Mouse (Mus musculus): ENCODE results near the gene Dctpp1. TPM values are rescaled to one million over a fixed set of nuclear protein-coding genes. Genes with fewer than 3 reads are reported as not detected.

The Dctpp1 gene
- polyA plus RNA-seq, 1 experiment from 2014 or later = 205 TPM

GRCm38 (mm10) chr7:127289306-127289705 lies 28.8 kb upstream of the Dctpp1 start:
- Histone ChIP-seq H3K4me1 (ENCODE audit: control insufficient read depth, insufficient read depth, low read length) (no peaks in the 10 kb centered on the region), H3K4me2 (ENCODE audit: low read depth) (no peak overlapping the region), H3K9me3 (ENCODE audit: control insufficient read depth, low read length) (peaks cover 10% of the 10 kb centered on the region), H3K36me3 (ENCODE audit: control insufficient read depth, insufficient read depth, low read length) (no peaks in the 10 kb centered on the region), H3K27me3 (ENCODE audit: control insufficient read depth, insufficient read depth, low read length) (no peaks in the 10 kb centered on the region), H3K4me3 (ENCODE audit: low read depth, low read length) (no peak overlapping the region), H3K27ac (ENCODE audit: low read depth, low read length) (no peak overlapping the region), H3K9ac (ENCODE audit: low read length) (no peak overlapping the region)
- ATAC-seq (ENCODE audit: insufficient read depth, low FRiP score, low TSS enrichment) (no peak), DNase-seq (ENCODE audit: low spot score) (no peak)
- 93% methylated on average over 2 of the region's 2 CpGs for WGBS

GRCm38 (mm10) chr7:127287940-127288339 lies 27.4 kb upstream of the Dctpp1 start:
- Histone ChIP-seq H3K27ac (ENCODE audit: low read depth, low read length) (no peak overlapping the region), H3K27me3 (ENCODE audit: control insufficient read depth, insufficient read depth, low read length) (no peaks in the 10 kb centered on the region), H3K9ac (ENCODE audit: low read length) (no peak overlapping the region), H3K4me1 (ENCODE audit: control insufficient read depth, insufficient read depth, low read length) (no peaks in the 10 kb centered on the region), H3K4me2 (ENCODE audit: low read depth) (no peak overlapping the region), H3K4me3 (ENCODE audit: low read depth, low read length) (no peak overlapping the region), H3K9me3 (ENCODE audit: control insufficient read depth, low read length) (peaks cover 10% of the 10 kb centered on the region), H3K36me3 (ENCODE audit: control insufficient read depth, insufficient read depth, low read length) (no peaks in the 10 kb centered on the region)
- DNase-seq (ENCODE audit: low spot score) (no peak), ATAC-seq (ENCODE audit: insufficient read depth, low FRiP score, low TSS enrichment) (no peak)
- 58% methylated on average over 1 of the region's 1 CpGs for WGBS

- Histone ChIP-seq H3K4me2 (ENCODE audit: low read depth) (no peak overlapping the region), H3K27me3 (ENCODE audit: control insufficient read depth, insufficient read depth, low read length) (no peaks in the 10 kb centered on the region), H3K9ac (ENCODE audit: low read length) (no peak overlapping the region), H3K36me3 (ENCODE audit: control insufficient read depth, insufficient read depth, low read length) (no peaks in the 10 kb centered on the region), H3K4me3 (ENCODE audit: low read depth, low read length) (no peak overlapping the region), H3K9me3 (ENCODE audit: control insufficient read depth, low read length) (peaks cover 10% of the 10 kb centered on the region), H3K4me1 (ENCODE audit: control insufficient read depth, insufficient read depth, low read length) (no peaks in the 10 kb centered on the region), H3K27ac (ENCODE audit: low read depth, low read length) (no peak overlapping the region)
- DNase-seq (ENCODE audit: low spot score) (no peak), ATAC-seq (ENCODE audit: insufficient read depth, low FRiP score, low TSS enrichment) (no peak)
- WGBS = 72% methylated on average over 5 of the region's 10 CpGs
These were observed 24.6 kb upstream of the Dctpp1 start for GRCm38 (mm10) chr7:127285154-127285553.

- no peak overlapping the region for H3K4me2 ChIP-seq (ENCODE audit: low read depth)
- no peaks in the 10 kb centered on the region for H3K36me3 ChIP-seq (ENCODE audit: control insufficient read depth, insufficient read depth, low read length)
- H3K9ac ChIP-seq (ENCODE audit: low read length) = no peak overlapping the region
- DNase-seq (ENCODE audit: low spot score) (no peak), ATAC-seq (ENCODE audit: insufficient read depth, low FRiP score, low TSS enrichment) (no peak)
- H3K27ac ChIP-seq (ENCODE audit: low read depth, low read length) = no peak overlapping the region
- no peaks in the 10 kb centered on the region for H3K4me1 ChIP-seq (ENCODE audit: control insufficient read depth, insufficient read depth, low read length)
- 90% methylated on average over 2 of the region's 2 CpGs for WGBS
- H3K9me3 ChIP-seq (ENCODE audit: control insufficient read depth, low read length) = peaks cover 2% of the 10 kb centered on the region; the same call in 1 of the 2 replicates
- no peaks in the 10 kb centered on the region for H3K27me3 ChIP-seq (ENCODE audit: control insufficient read depth, insufficient read depth, low read length)
- no peak overlapping the region for H3K4me3 ChIP-seq (ENCODE audit: low read depth, low read length)
These were observed 21.7 kb upstream of the Dctpp1 start for GRCm38 (mm10) chr7:127282190-127282589.

GRCm38 (mm10) chr7:127281114-127281513 lies 20.6 kb upstream of the Dctpp1 start:
- ATAC-seq (ENCODE audit: insufficient read depth, low FRiP score, low TSS enrichment) (no peak), DNase-seq (ENCODE audit: low spot score) (no peak)
- no peaks in the 10 kb centered on the region for H3K27me3 ChIP-seq (ENCODE audit: control insufficient read depth, insufficient read depth, low read length)
- H3K4me3 ChIP-seq (ENCODE audit: low read depth, low read length) = no peak overlapping the region
- WGBS = 76% methylated on average over 4 of the region's 4 CpGs
- H3K36me3 ChIP-seq (ENCODE audit: control insufficient read depth, insufficient read depth, low read length) = no peaks in the 10 kb centered on the region
- H3K4me1 ChIP-seq (ENCODE audit: control insufficient read depth, insufficient read depth, low read length) = no peaks in the 10 kb centered on the region
- H3K9ac ChIP-seq (ENCODE audit: low read length) = no peak overlapping the region
- H3K27ac ChIP-seq (ENCODE audit: low read depth, low read length) = no peak overlapping the region
- H3K4me2 ChIP-seq (ENCODE audit: low read depth) = no peak overlapping the region
- no peaks in the 10 kb centered on the region for H3K9me3 ChIP-seq (ENCODE audit: control insufficient read depth, low read length)

GRCm38 (mm10) chr7:127280092-127280491 lies 19.6 kb upstream of the Dctpp1 start:
- H3K4me3 ChIP-seq (ENCODE audit: low read depth, low read length) = no peak overlapping the region
- 69% methylated on average over 3 of the region's 3 CpGs for WGBS
- H3K27ac ChIP-seq (ENCODE audit: low read depth, low read length) = no peak overlapping the region
- H3K9me3 ChIP-seq (ENCODE audit: control insufficient read depth, low read length) = no peaks in the 10 kb centered on the region
- no peaks in the 10 kb centered on the region for H3K27me3 ChIP-seq (ENCODE audit: control insufficient read depth, insufficient read depth, low read length)
- no peaks in the 10 kb centered on the region for H3K4me1 ChIP-seq (ENCODE audit: control insufficient read depth, insufficient read depth, low read length)
- H3K4me2 ChIP-seq (ENCODE audit: low read depth) = no peak overlapping the region
- no peak overlapping the region for H3K9ac ChIP-seq (ENCODE audit: low read length)
- H3K36me3 ChIP-seq (ENCODE audit: control insufficient read depth, insufficient read depth, low read length) = no peaks in the 10 kb centered on the region
- ATAC-seq (ENCODE audit: insufficient read depth, low FRiP score, low TSS enrichment) (no peak), DNase-seq (ENCODE audit: low spot score) (no peak)

- DNase-seq (ENCODE audit: low spot score) (peak; percentile 55), ATAC-seq (ENCODE audit: insufficient read depth, low FRiP score, low TSS enrichment) (no peak)
- no peaks in the 10 kb centered on the region for H3K36me3 ChIP-seq (ENCODE audit: control insufficient read depth, insufficient read depth, low read length)
- no peak overlapping the region for H3K9ac ChIP-seq (ENCODE audit: low read length)
- 25% methylated on average over 8 of the region's 8 CpGs for WGBS
- H3K27ac ChIP-seq (ENCODE audit: low read depth, low read length) = no peak overlapping the region
- peaks cover under 1% of the 10 kb centered on the region for H3K4me1 ChIP-seq (ENCODE audit: control insufficient read depth, insufficient read depth, low read length)
- no peak overlapping the region for H3K4me3 ChIP-seq (ENCODE audit: low read depth, low read length)
- H3K27me3 ChIP-seq (ENCODE audit: control insufficient read depth, insufficient read depth, low read length) = no peaks in the 10 kb centered on the region
- no peaks in the 10 kb centered on the region for H3K9me3 ChIP-seq (ENCODE audit: control insufficient read depth, low read length)
- H3K4me2 ChIP-seq (ENCODE audit: low read depth) = no peak overlapping the region
These were observed 17.8 kb upstream of the Dctpp1 start for GRCm38 (mm10) chr7:127278311-127278710.

- Histone ChIP-seq H3K9me3 (ENCODE audit: control insufficient read depth, low read length) (no peaks in the 10 kb centered on the region), H3K4me1 (ENCODE audit: control insufficient read depth, insufficient read depth, low read length) (peaks cover 7% of the 10 kb centered on the region), H3K27ac (ENCODE audit: low read depth, low read length) (no peak overlapping the region), H3K27me3 (ENCODE audit: control insufficient read depth, insufficient read depth, low read length) (no peaks in the 10 kb centered on the region), H3K4me2 (ENCODE audit: low read depth) (no peak overlapping the region), H3K36me3 (ENCODE audit: control insufficient read depth, insufficient read depth, low read length) (no peaks in the 10 kb centered on the region), H3K4me3 (ENCODE audit: low read depth, low read length) (no peak overlapping the region), H3K9ac (ENCODE audit: low read length) (no peak overlapping the region)
- ATAC-seq (ENCODE audit: insufficient read depth, low FRiP score, low TSS enrichment) (no peak), DNase-seq (ENCODE audit: low spot score) (no peak)
- 71% methylated on average over 5 of the region's 5 CpGs for WGBS
These were observed 16.0 kb upstream of the Dctpp1 start for GRCm38 (mm10) chr7:127276519-127276961.

- Histone ChIP-seq H3K4me1 (ENCODE audit: control insufficient read depth, insufficient read depth, low read length) (peaks cover 7% of the 10 kb centered on the region), H3K9me3 (ENCODE audit: control insufficient read depth, low read length) (no peaks in the 10 kb centered on the region), H3K4me3 (ENCODE audit: low read depth, low read length) (peak within 1 kb of the TSS; percentile 86), H3K9ac (ENCODE audit: low read length) (peak within 1 kb of the TSS; percentile 93), H3K36me3 (ENCODE audit: control insufficient read depth, insufficient read depth, low read length) (no peaks in the 10 kb centered on the region), H3K27ac (ENCODE audit: low read depth, low read length) (peak within 1 kb of the TSS; percentile 67; the same call in 1 of the 2 replicates), H3K4me2 (ENCODE audit: low read depth) (peak within 1 kb of the TSS; percentile 93), H3K27me3 (ENCODE audit: control insufficient read depth, insufficient read depth, low read length) (no peaks in the 10 kb centered on the region)
- DNase-seq (ENCODE audit: low spot score) (peak; percentile 92), ATAC-seq (ENCODE audit: insufficient read depth, low FRiP score, low TSS enrichment) (peak; percentile 89)
- WGBS = 3% methylated on average over 39 of the region's 39 CpGs
These were observed 13.6 kb upstream of the Dctpp1 start, which contains the start of gene Sephs2 for GRCm38 (mm10) chr7:127273925-127274789. Gene Sephs2 (minus strand): TSS chr7:127274055.

Data from neural tube, embryonic 11.5 days (tissue).